Mouse (Mus musculus): ENCODE data around the gene Azi2. TPM values are rescaled to one million over a fixed set of nuclear protein-coding genes. Genes with fewer than 3 reads are reported as not detected.

The Azi2 gene
- polyA plus RNA-seq, 1 experiment from 2014 or later = 67.0 TPM

DNA sequence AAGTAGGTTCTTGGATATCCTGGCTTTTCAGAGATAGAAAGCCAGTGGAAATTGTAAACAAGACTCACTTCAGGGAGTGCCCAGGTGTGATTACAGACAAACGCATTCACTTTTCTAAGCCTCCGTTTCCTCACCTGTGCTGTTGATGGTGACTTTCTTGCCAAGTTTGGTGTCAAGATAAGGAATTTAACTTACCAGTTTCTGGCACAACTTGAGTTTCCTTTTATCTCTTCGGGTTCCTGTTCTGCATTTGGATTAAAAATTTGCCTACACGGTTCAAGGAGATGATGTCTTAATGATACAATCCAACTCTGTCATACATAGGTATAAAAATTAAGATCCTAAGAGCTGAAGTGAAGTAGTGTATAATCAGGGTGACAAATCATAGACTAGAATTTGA, 2.4 kb downstream of the Azi2 start:
- no peak for ATAC-seq (replicated peaks; ENCODE audit: low FRiP score, low read depth)
- Histone ChIP-seq H3K27ac (no peak overlapping the region), H3K4me1 (replicated peaks; ENCODE audit: insufficient read depth, low read length) (0 out of 2 replicates have a peak, but pooled peaks cover 2% of the 10 kb centered on the region), H3K9me3 (replicated peaks; ENCODE audit: low read length) (no peaks in the 10 kb centered on the region), H3K4me3 (replicated peaks; ENCODE audit: low read depth, low read length) (no peak overlapping the region), H3K36me3 (ENCODE audit: insufficient read depth, low read length) (no peaks in the 10 kb centered on the region), H3K4me2 (ENCODE audit: low read length) (no peak overlapping the region), H3K27me3 (ENCODE audit: insufficient read depth, low read length) (no peaks in the 10 kb centered on the region), H3K9ac (ENCODE audit: low read depth, low read length) (no peak overlapping the region)
- DNase-seq (ENCODE audit: low spot score) = no peak
- 91% methylated on average over 4 of the region's 4 CpGs for WGBS
- no peak for TF ChIP-seq CTCF (IDR thresholded peaks at IDR 0.05; ENCODE audit: low read depth)

DNA sequence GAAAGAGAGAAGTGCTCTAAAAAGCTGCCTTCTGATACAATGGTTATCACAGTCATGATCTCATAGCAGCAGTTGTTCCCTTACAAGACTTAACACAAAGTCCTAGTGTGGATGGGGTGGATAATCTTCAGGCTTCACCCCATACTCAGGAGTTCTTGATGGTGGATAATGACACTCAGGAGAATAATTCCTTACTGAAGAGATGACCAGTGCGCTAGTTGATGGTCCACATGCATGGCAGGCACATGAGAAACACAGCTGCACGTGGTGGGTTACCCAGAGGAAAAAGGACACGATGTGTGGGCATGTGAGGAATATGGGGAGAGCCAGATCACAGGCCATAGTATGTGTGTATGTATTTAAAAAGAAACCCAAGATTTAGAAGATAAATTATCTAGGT, 3.3 kb downstream of the Azi2 start:
- no peak overlapping the region for H3K9ac ChIP-seq (ENCODE audit: low read depth, low read length)
- DNase-seq (ENCODE audit: low spot score) (no peak), ATAC-seq (replicated peaks; ENCODE audit: low FRiP score, low read depth) (no peak)
- no peaks in the 10 kb centered on the region for H3K27me3 ChIP-seq (ENCODE audit: insufficient read depth, low read length)
- H3K27ac ChIP-seq = no peak overlapping the region
- H3K4me2 ChIP-seq (ENCODE audit: low read length) = no peak overlapping the region
- 92% methylated on average over 3 of the region's 3 CpGs for WGBS
- peaks cover 4% of the 10 kb centered on the region; the same call in 1 of the 2 replicates for H3K36me3 ChIP-seq (ENCODE audit: insufficient read depth, low read length)
- 0 out of 2 replicates have a peak, but pooled peaks cover 2% of the 10 kb centered on the region for H3K4me1 ChIP-seq (replicated peaks; ENCODE audit: insufficient read depth, low read length)
- no peak for TF ChIP-seq CTCF (IDR thresholded peaks at IDR 0.05; ENCODE audit: low read depth)
- no peak overlapping the region for H3K4me3 ChIP-seq (replicated peaks; ENCODE audit: low read depth, low read length)
- no peaks in the 10 kb centered on the region for H3K9me3 ChIP-seq (replicated peaks; ENCODE audit: low read length)

DNA sequence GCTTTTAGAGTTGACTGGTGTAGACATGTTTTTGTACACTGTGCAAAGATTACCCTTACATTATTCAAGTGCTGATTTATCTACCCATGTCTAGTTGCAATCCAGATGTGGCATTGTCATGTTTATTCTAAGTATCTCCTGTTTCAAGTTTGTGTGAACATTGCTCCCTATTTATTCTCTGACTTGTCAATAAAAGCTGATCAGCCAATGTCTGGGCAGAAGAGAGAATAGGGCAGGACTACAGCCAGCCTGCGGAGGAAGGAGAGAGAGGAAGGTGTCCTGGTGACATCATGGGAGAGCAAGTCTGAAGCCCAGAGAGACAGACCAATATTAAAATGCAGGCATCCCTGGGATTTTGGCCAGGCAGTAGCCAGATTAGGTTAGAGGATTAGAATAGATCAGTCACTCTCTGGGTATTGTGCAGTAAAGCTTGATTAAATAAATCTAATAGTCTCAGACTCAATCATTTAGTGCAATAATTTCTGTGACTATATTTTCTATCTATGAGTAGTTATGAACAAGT, 4.8 kb downstream of the Azi2 start:
- Histone ChIP-seq H3K9me3 (replicated peaks; ENCODE audit: low read length) (no peaks in the 10 kb centered on the region), H3K27me3 (ENCODE audit: insufficient read depth, low read length) (no peaks in the 10 kb centered on the region), H3K36me3 (ENCODE audit: insufficient read depth, low read length) (peaks cover 4% of the 10 kb centered on the region; the same call in 1 of the 2 replicates), H3K27ac (no peak overlapping the region), H3K9ac (ENCODE audit: low read depth, low read length) (no peak overlapping the region), H3K4me1 (replicated peaks; ENCODE audit: insufficient read depth, low read length) (0 out of 2 replicates have a peak, but pooled peaks cover 2% of the 10 kb centered on the region), H3K4me3 (replicated peaks; ENCODE audit: low read depth, low read length) (no peak overlapping the region), H3K4me2 (ENCODE audit: low read length) (no peak overlapping the region)
- ATAC-seq (replicated peaks; ENCODE audit: low FRiP score, low read depth) (no peak), DNase-seq (ENCODE audit: low spot score) (no peak)
- TF ChIP-seq CTCF (IDR thresholded peaks at IDR 0.05; ENCODE audit: low read depth) = no peak
- WGBS = 82% methylated on average over 1 of the region's 1 CpGs

DNA sequence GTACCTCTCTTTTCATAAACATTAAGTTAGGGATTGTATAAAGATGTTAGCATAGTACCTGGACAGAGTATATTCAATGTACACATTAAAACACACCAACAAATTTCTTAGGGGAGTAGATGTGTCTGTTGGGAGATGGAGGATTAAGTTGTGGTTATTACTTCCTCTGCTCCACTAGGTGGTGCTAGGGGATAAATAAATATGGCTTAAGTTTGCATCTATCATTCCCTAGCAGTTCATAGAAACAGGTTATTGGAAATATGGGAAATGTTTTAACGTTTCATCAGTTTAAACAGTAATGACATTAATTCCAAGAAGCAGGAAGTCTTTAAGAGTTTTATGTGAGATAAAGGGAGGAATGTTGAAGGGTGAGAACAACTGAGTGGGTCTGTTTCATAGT, 13.0 kb downstream of the Azi2 start:
- peak; percentile 82 for DNase-seq (ENCODE audit: low spot score)
- WGBS = 49% methylated on average over 1 of the region's 1 CpGs
- Histone ChIP-seq H3K36me3 (ENCODE audit: insufficient read depth, low read length) (peaks cover 30% of the 10 kb centered on the region; the same call in 1 of the 2 replicates), H3K9me3 (replicated peaks; ENCODE audit: low read length) (no peaks in the 10 kb centered on the region), H3K4me1 (replicated peaks; ENCODE audit: insufficient read depth, low read length) (no peaks in the 10 kb centered on the region), H3K27ac (no peak overlapping the region), H3K9ac (ENCODE audit: low read depth, low read length) (no peak overlapping the region), H3K4me2 (ENCODE audit: low read length) (no peak overlapping the region), H3K4me3 (replicated peaks; ENCODE audit: low read depth, low read length) (no peak overlapping the region), H3K27me3 (ENCODE audit: insufficient read depth, low read length) (no peaks in the 10 kb centered on the region)
- ATAC-seq (replicated peaks; ENCODE audit: low FRiP score, low read depth) = no peak
- TF ChIP-seq CTCF (IDR thresholded peaks at IDR 0.05; ENCODE audit: low read depth) = peak; percentile 85

DNA sequence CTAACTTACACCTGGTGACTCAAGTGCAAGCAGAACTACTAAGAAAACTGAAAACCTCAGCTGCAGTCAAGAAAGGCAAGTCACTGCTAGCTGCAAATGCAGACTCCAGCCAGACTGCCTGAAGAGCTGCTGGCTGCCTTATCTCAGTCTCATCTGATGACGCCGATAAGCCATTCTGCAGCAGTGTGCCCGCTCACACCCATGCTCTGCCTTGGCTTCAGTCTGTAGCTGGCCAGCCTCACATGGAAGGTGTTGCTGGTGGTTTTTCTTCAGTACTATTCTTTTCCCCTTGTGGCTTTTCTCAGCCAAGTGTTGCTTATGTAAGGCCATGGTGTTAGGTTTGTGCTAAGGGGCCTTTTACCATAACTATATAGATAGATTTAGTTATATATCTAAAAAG, 18.8 kb downstream of the Azi2 start:
- DNase-seq (ENCODE audit: low spot score) = no peak
- no peak overlapping the region for H3K27ac ChIP-seq
- H3K36me3 ChIP-seq (ENCODE audit: insufficient read depth, low read length) = peaks cover 29% of the 10 kb centered on the region
- WGBS = 80% methylated on average over 3 of the region's 3 CpGs
- no peak for TF ChIP-seq CTCF (IDR thresholded peaks at IDR 0.05; ENCODE audit: low read depth)
- no peak overlapping the region for H3K9ac ChIP-seq (ENCODE audit: low read depth, low read length)
- H3K27me3 ChIP-seq (ENCODE audit: insufficient read depth, low read length) = no peaks in the 10 kb centered on the region
- H3K4me3 ChIP-seq (replicated peaks; ENCODE audit: low read depth, low read length) = no peak overlapping the region
- no peaks in the 10 kb centered on the region for H3K9me3 ChIP-seq (replicated peaks; ENCODE audit: low read length)
- ATAC-seq (replicated peaks; ENCODE audit: low FRiP score, low read depth) = no peak
- no peaks in the 10 kb centered on the region for H3K4me1 ChIP-seq (replicated peaks; ENCODE audit: insufficient read depth, low read length)
- no peak overlapping the region for H3K4me2 ChIP-seq (ENCODE audit: low read length)

GRCm38 (mm10) chr9:118070442-118070841, 30.1 kb downstream of the Azi2 start:
- WGBS = 89% methylated on average over 6 of the region's 6 CpGs

GRCm38 (mm10) chr9:118071337-118071736, 31.0 kb downstream of the Azi2 start:
- H3K9me3 ChIP-seq (replicated peaks; ENCODE audit: low read length) = no peaks in the 10 kb centered on the region
- ATAC-seq (replicated peaks; ENCODE audit: low FRiP score, low read depth) (no peak), DNase-seq (ENCODE audit: low spot score) (no peak)
- no peaks in the 10 kb centered on the region for H3K27me3 ChIP-seq (ENCODE audit: insufficient read depth, low read length)
- H3K36me3 ChIP-seq (ENCODE audit: insufficient read depth, low read length) = 0 out of 2 replicates have a peak, but pooled peaks cover 11% of the 10 kb centered on the region
- no peak overlapping the region for H3K4me3 ChIP-seq (replicated peaks; ENCODE audit: low read depth, low read length)
- H3K27ac ChIP-seq = no peak overlapping the region
- no peak overlapping the region for H3K4me2 ChIP-seq (ENCODE audit: low read length)
- H3K4me1 ChIP-seq (replicated peaks; ENCODE audit: insufficient read depth, low read length) = no peaks in the 10 kb centered on the region
- WGBS = 77% methylated on average over 3 of the region's 3 CpGs
- no peak for TF ChIP-seq CTCF (IDR thresholded peaks at IDR 0.05; ENCODE audit: low read depth)
- no peak overlapping the region for H3K9ac ChIP-seq (ENCODE audit: low read depth, low read length)

More at GRCm38 (mm10) chr9:118070442-118070841, 30.1 kb downstream of the Azi2 start:
- 0 out of 2 replicates have a peak, but pooled peaks cover 12% of the 10 kb centered on the region for H3K36me3 ChIP-seq (ENCODE audit: insufficient read depth, low read length)
- no peak overlapping the region for H3K4me3 ChIP-seq (replicated peaks; ENCODE audit: low read depth, low read length)
- H3K27ac ChIP-seq = no peak overlapping the region
- ATAC-seq (replicated peaks; ENCODE audit: low FRiP score, low read depth) (no peak), DNase-seq (ENCODE audit: low spot score) (no peak)
- no peaks in the 10 kb centered on the region for H3K27me3 ChIP-seq (ENCODE audit: insufficient read depth, low read length)
- no peaks in the 10 kb centered on the region for H3K9me3 ChIP-seq (replicated peaks; ENCODE audit: low read length)
- no peak overlapping the region for H3K4me2 ChIP-seq (ENCODE audit: low read length)
- no peak for TF ChIP-seq CTCF (IDR thresholded peaks at IDR 0.05; ENCODE audit: low read depth)
- no peaks in the 10 kb centered on the region for H3K4me1 ChIP-seq (replicated peaks; ENCODE audit: insufficient read depth, low read length)
- no peak overlapping the region for H3K9ac ChIP-seq (ENCODE audit: low read depth, low read length)

Data from kidney, postnatal 0 days (tissue).